Mouse (Mus musculus) frontal cortex, postnatal 10 days (tissue): ENCODE data around the gene Pitx2.

ENCODE experiments used
- DNase-seq, 2 experiments: peaks; one replicate each; pipeline ENCODE4 v3.0.0; 2022; ENCODE audit warnings: low spot score in 2 of 2, mixed read lengths in 1 of 2

The Pitx2 gene

DNA sequence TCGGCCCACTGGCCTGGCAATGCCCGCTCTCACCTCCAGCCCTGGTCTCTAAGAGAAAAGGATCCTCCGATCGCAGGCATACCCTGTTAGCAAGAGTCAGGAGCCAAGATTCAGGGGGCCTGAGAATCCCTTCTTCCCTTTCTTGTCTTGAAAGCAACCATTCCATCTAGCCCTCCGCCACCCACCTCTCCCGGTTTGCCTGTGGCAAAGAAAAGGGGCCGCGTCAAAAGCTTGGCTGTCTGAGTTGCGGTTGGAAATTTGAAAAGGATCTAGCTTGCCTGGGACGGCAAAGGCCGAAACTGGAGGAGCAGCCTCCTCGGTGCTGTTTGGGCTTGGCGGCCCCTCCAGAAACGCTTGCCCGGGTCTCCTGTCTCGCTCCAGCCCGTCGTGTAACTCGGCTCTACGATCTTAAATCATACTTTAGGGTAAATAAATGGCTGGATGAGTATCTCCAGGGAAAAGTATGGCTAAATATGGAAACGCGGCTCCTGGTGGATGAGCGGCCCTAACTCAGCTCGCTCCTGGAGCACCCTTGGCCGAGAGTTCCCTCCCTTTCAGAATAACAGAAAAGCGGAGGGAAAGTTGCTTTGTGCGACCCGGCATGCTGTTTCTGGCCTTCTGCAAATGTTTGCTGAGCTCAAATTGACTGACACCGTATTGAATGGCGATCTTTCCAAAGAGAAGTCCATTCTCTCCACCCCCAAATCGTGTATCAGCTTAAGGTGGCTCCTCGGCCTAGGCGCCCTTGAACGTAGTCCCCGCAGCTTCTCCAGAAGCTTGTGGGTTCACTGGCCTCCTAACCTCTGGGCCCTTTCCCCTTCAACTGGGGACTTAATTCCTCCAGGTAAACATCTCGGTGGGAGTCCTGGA, 3.4 kb downstream of the Pitx2 start:
- no peak for DNase-seq

DNA sequence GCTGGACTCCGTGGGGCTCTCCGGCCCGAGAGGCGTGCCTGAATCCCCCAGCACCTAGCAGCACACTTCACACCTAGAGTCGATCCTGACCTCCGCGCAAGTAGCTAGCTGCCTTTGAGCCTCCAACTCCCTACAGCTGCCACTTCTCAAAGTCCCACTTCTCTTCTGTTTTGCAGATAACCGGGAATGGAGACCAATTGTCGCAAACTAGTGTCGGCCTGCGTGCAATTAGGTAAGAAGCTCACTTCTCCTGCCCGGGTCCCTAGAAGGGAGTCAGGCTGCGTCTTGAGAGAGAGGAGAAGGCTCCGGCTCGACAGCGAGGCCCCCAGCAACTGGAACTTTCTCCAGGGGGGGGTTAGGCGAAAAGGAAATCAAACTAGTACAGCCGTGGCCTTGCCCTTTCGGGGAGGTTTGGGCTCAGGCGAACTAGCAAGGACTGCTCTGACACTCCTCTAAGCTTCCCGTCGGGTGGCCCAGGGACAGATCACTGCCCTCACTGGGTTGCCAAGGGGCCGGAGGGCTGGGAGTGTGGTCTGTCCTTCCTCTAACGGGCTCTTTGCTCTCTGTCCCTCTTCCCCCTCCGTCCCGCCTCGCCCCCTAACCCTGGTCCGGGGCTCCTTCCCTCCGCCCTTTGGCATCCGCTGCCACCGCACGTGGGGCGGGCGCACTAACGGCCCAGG, 4.2 kb downstream of the Pitx2 start:
- DNase-seq, result no peak

DNA sequence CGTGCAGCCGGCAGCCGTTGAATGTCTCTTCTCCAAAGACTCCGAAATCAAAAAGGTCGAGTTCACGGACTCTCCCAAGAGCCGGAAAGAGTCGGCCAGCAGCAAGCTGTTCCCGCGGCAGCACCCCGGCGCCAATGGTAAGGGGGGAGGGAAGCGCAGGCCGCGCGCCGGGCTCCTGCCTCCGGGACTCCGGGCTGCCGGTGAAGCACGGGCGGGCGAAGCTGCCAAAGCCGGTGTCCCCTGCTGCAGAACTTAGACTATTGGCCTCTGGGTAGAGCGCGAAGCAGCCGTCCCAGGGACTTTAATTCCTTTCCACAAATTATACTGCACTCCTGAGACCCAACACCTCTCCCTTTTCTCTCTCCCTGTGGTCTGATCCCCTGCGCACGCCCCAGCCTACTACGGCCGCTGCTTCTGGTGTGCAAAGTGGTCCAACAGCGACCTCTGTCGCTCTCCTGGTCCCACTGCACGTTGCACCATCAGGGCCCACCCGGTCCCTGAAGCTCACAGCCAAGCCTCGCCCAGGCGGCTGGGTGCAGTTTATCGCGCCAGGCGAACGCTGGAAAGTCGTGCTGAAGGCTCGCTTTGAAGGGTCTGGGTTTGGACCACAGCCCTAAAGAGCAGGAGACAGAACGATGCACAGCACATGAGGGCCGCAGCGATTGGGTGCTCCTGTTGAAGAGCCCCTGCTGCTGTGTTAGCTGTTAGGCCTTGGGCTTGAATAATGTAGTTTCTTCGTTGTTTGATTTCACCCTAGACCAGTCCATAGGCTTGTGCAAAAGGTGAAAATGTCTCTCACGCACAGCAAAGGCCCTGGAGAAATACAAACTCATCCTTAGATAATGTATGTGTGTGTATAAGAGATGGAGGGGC, 5.0 kb downstream of the Pitx2 start:
- DNase-seq, result peak; percentile 36 to 73

GRCm38 (mm10) chr3:129205481-129206175, 6.0 kb downstream of the Pitx2 start:
- DNase-seq, result no peak

- no peak for DNase-seq
Measured at GRCm38 (mm10) chr3:129206776-129207175, 7.1 kb downstream of the Pitx2 start.

DNA sequence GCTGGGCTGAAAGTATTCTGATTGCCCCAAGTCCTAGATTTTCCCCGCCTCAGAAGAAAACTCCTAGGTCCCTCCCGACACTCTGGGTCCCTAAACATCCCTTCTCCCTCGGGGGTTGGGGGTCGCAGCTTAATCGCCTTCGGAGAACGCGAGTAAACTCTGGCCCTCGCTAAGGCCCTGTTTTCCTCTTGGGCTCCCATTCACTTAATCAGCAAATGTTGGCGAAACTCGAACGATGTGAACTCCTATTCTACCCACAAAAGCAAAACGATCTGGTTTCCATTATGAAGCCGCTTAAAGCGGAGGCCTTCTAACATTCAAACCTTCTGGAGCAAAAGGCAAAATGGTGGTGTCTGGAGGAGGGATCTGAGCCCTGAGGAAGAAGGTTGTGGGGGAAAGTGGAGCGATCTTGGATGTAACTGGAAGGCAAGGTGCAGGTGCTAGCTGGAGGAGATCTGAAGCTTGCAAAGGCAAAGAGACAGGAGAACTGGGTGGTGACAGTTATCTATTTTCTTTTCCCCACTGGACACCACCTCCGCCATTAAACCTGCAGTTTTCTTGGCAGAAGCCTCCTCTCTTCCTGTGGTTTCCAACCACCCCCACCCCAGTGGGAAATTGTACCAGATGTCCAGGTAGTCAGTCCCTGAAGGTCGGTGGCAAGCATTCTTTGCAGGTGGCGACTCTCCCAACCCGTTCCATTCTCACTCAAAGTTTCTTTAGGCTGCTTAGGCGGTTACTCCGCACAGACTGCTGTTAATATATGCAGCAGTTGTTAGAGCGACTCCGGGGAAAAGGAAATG, 7.8 kb downstream of the Pitx2 start:
- no peak for DNase-seq

- DNase-seq, result no peak
Measured at GRCm38 (mm10) chr3:129208031-129208380, 8.3 kb downstream of the Pitx2 start.

DNA sequence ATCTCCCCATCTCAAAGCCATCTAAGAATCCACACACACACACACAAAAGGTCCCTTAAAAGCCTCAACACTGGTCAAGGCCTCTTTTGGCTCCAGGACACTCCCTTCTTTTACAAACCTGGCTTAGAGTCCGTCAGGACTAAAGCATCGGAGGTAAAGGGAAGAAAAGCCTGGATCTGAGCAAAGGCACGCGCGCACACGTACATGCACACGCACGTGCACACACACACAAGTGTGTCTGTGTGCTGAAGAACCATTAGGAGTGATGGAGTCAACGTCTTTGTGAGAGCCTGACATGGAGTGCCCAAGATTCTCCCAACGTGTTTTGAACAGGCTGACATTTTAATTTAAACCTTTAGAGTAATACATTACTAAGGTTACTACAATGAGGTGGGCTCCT, 8.7 kb downstream of the Pitx2 start:
- DNase-seq, result no peak

DNA sequence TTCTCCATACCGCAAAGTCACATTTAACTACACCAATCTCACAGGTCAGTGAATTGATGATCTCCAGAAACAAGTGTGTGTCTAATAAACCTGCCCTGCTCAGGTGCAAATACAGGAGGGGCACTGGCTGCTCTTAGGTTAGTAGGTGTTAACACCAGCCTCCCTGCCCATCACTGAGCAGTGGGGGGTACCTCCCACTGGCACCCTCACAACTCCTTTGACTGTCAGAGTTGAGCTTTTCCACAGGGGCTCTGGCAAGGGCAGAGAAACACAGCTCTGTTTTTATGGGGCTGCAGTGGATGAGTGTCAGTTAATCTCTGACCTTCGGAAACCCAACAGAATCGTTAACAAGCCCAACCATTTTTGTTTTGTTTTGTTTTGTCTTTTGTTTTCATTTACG, 9.6 kb downstream of the Pitx2 start:
- DNase-seq, result no peak

DNA sequence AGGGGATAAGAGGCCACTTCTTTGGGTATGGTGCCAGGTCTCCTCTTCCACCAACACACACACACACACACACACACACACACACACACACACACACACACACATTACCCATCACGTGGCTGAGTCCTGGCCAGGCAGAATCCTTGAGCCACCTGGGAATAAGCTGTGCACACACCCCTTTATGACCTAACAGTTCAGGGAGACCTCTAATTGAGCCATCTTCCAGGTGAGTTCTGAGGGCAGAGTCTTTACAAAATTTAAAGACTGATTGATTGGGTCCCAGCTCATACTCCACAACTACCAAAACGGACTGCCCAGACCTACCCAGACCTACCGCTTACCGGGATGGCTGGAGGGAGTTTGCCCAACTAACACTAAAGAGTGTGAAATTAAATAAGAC, 10.1 kb downstream of the Pitx2 start:
- DNase-seq, result no peak

- no peak for DNase-seq
Measured at GRCm38 (mm10) chr3:129212038-129212645, 12.5 kb downstream of the Pitx2 start.

- DNase-seq, result no peak
Measured at GRCm38 (mm10) chr3:129212807-129213206, 13.1 kb downstream of the Pitx2 start.

GRCm38 (mm10) chr3:129213633-129214145, 14.0 kb downstream of the Pitx2 start:
- peak in 1 of 2 experiments; percentile 50 for DNase-seq

- no peak for DNase-seq
Measured at GRCm38 (mm10) chr3:129214146-129214665, 14.5 kb downstream of the Pitx2 start.

GRCm38 (mm10) chr3:129214666-129215161, 15.0 kb downstream of the Pitx2 start:
- DNase-seq, result no peak

GRCm38 (mm10) chr3:129215241-129215750, 15.6 kb downstream of the Pitx2 start:
- DNase-seq, result no peak

- no peak for DNase-seq
Measured at GRCm38 (mm10) chr3:129215751-129216331, 16.2 kb downstream of the Pitx2 start.

DNA sequence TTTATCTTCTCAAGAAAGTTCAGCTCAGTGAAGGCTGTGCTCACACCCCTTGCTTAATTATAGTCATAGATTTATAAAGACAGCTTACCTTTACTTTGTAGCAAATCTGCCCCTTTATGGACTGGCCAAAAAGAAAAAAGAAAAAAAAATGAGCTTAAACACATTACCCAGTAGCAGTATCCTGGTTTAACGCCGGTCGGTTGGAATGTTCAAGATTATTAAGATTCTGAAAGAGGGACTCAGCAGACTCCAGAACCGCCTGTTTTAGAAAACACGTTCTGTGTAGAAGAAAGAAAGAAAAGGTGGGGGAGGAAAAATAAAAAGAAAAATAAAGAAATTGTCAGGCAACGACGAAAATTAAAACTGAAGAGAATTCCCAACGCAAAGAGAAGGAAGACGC, 16.8 kb downstream of the Pitx2 start:
- no peak for DNase-seq

- no peak for DNase-seq
Measured at GRCm38 (mm10) chr3:129216911-129217561, 17.4 kb downstream of the Pitx2 start.
